Mouse (Mus musculus) left cerebral cortex, postnatal 14 days (tissue): ENCODE measurements at regions not wholly inside any gene's neighbourhood (a gene's known extent, or its start where the extent isn't known, plus 50 kb on each side); places are given as distances from the start of the nearest gene placed in this dataset.

ENCODE experiments used
- DNase-seq, 2 experiments: peaks; one replicate each; pipeline ENCODE4 v3.0.0; 2021 to 2022; ENCODE audit warnings: low spot score in 2 of 2, mixed read lengths in 1 of 2
- intact Hi-C: fragments of 180-260 bp; cut with DNase I; formaldehyde crosslinking; loops from one replicate; pipeline ENCODE4 v1.15.1; 2025

- no peak for DNase-seq
- intact Hi-C loops: no loop called here
These were observed 55.9 kb upstream of the Dok5 start for GRCm38 (mm10) chr2:170675731-170676130.

DNA sequence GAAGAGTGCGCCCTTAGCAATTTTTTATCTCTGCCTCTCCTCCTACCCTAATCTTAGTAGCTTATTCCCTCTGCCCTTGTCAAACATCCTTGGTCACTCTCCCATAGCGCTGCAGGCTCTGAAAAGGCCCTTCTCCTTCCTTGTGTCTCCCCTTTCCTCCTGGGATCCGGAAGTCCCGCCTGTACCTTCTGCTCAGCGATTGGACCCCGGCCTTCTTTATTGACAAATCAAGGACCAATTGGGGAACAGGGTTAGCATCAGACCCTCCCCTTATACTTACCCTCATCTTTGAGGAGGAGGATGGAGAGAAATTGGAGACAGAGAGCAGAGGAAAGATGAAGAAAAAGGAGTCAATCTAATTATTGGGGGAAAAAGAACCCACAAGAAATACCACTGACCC is 57.9 kb upstream of the Dok5 start:
- intact Hi-C loops: no loop called here
- DNase-seq: no peak

DNA sequence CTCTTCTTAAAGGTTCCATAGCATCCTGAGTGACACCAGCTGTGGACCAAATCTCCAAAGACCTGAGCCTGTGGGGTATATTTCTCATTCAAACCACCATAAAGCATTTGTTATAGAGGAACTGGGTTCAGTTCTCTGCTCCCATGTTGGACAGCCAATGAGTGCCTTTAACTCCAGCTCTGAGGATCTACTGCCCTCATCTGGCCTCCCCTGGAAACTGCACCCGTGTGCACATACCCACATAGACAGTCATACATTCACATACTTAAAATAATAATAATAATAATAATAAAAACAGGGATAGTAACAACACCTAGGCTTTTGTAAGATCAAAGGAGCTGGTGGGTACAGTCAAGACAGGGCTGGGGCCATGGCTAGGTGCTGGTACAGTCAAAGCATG is 58.8 kb upstream of the Dok5 start:
- intact Hi-C loops: no loop called here
- DNase-seq: no peak

- intact Hi-C loops: no loop called here
- DNase-seq: no peak
These were observed 62.6 kb upstream of the Dok5 start for GRCm38 (mm10) chr2:170668960-170669359.

- no peak for DNase-seq
- intact Hi-C loops: no loop called here
These were observed 63.1 kb upstream of the Dok5 start for GRCm38 (mm10) chr2:170668497-170668896.

GRCm38 (mm10) chr2:170662069-170662980 is 60.5 kb upstream of the 4930470P17Rik start:
- intact Hi-C loops: no loop called here
- peak; percentile 71 to 73 for DNase-seq

GRCm38 (mm10) chr2:170659291-170659690 is 57.5 kb upstream of the 4930470P17Rik start:
- intact Hi-C loops: no loop called here
- DNase-seq: no peak

DNA sequence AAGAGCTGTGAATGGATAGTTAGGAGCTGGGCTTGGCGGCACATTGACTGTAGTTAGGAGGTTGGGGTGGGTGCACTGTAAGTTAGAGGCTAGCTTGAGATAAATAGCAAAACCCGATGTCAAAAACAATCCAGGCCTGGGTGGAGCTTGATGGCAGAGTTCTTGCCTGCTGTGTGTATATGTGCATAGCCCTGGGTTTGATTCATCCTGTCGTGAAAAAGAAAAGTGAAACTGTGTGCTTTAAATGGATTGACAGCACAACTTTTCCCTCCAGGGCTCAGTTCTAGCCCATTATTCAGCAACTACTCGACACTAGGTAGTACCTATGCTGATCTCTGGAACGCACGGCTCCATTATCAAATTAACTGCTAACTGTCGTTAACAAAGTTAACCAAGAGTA is 56.7 kb upstream of the 4930470P17Rik start:
- DNase-seq: no peak
- intact Hi-C loops: no loop called here

DNA sequence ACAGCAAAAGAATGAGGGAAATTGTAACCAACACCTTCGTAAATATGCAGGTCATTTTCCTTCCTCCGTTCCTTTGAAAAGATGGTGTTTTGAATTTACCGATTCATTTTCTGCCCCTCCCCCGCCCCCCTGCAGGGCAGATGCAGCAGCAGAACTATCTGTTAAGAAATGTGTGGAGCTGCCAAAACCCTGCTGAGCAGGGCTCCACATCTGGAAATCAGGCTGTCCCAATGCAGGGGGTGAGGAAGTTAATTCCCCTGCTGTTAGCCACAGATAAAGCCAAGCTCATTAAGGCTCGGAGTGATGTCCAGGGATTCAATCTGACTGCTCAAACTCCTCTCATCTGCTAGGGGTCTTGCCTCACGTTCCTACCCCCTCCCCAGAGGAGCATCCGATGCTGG is 56.0 kb upstream of the 4930470P17Rik start:
- intact Hi-C loops: no loop called here
- DNase-seq: no peak

DNA sequence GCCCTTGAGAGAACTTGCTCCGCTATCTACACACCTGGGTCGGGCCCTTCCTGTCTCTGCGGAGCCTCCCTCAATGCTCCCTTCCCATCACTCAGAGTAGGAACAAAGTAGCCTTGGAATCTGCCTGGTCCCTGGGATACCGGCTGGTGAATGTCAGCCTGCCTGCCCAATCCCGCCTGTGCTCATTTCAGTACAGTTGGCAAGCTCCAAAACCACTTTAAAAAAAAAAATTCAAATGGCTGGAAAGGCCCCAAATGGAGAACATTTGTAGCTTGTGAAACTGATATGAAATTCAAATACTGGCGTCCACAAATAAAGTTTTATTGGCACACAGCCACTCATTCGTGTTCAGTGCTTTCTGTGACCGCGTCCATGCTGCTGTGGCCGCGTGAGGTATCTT is 50.3 kb upstream of the 4930470P17Rik start:
- intact Hi-C loops: no loop called here

More for the DNA sequence above, 50.3 kb upstream of the 4930470P17Rik start:
- DNase-seq: peak; percentile 29 to 72
